Mouse (Mus musculus): ENCODE data around the gene Slc18b1. TPM values are rescaled to one million over a fixed set of nuclear protein-coding genes. Genes with fewer than 3 reads are reported as not detected.

Gene Slc18b1
- polyA plus RNA-seq, 1 experiment = 10.3 TPM

DNA sequence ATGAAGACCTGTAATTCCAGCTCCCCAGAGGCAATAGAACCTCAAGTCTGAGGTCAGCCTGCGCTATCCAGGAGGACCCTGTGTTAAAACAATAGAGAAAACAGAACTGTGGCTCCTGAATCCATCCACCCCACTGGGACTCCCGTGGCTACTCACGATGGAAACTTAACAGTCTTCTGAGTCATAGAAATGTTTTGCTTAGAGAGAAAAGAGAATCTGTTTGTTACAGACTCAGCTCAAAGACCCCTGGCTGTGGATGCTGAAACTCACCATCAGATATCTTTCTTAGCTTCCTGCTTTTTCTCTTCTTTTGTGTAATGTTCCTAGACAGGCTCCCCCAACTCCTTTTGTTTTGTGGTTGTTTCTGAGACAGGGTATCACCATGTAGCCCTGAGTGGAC is 7.9 kb downstream of the Slc18b1 start:
- TF ChIP-seq CTCF (IDR thresholded peaks at IDR 0.05; ENCODE audit: insufficient read depth, low read length) = no peak
- no peak for TF ChIP-seq POLR2A (IDR thresholded peaks at IDR 0.05; ENCODE audit: borderline replicate concordance, extremely low read depth, low read depth, low read length)
- H3K4me1 ChIP-seq (ENCODE audit: control insufficient read depth, insufficient read depth, low read length) = no peaks in the 10 kb centered on the region
- 80% methylated on average over 3 of the region's 3 CpGs for WGBS
- DNase-seq = no peak
- no peak overlapping the region for H3K4me3 ChIP-seq (replicated peaks; ENCODE audit: extremely low read depth, low read depth, low read length)

DNA sequence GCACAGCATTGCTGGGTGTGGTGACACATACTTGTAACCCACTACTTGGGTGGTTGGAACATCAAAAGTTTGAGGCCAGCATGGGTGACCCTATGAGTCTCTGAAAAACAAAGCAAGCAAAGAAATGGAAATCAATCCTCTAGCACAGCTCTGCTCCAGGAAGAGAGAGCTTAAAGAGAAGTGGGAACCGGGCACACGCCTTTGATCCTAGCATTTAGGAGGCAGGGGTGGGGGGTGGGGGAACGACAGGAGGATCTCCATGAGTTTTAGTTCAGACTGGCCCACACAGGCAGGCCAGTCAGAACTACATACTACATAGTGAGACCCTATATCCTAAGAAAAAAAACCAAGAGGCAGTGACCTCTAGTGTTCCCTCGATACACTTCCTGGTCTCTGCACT is 9.4 kb downstream of the Slc18b1 start:
- no peak overlapping the region for H3K4me3 ChIP-seq (replicated peaks; ENCODE audit: extremely low read depth, low read depth, low read length)
- 57% methylated on average over 4 of the region's 4 CpGs for WGBS
- H3K4me1 ChIP-seq (ENCODE audit: control insufficient read depth, insufficient read depth, low read length) = no peaks in the 10 kb centered on the region
- DNase-seq = no peak
- no peak for TF ChIP-seq POLR2A (IDR thresholded peaks at IDR 0.05; ENCODE audit: borderline replicate concordance, extremely low read depth, low read depth, low read length)
- TF ChIP-seq CTCF (IDR thresholded peaks at IDR 0.05; ENCODE audit: insufficient read depth, low read length) = no peak

DNA sequence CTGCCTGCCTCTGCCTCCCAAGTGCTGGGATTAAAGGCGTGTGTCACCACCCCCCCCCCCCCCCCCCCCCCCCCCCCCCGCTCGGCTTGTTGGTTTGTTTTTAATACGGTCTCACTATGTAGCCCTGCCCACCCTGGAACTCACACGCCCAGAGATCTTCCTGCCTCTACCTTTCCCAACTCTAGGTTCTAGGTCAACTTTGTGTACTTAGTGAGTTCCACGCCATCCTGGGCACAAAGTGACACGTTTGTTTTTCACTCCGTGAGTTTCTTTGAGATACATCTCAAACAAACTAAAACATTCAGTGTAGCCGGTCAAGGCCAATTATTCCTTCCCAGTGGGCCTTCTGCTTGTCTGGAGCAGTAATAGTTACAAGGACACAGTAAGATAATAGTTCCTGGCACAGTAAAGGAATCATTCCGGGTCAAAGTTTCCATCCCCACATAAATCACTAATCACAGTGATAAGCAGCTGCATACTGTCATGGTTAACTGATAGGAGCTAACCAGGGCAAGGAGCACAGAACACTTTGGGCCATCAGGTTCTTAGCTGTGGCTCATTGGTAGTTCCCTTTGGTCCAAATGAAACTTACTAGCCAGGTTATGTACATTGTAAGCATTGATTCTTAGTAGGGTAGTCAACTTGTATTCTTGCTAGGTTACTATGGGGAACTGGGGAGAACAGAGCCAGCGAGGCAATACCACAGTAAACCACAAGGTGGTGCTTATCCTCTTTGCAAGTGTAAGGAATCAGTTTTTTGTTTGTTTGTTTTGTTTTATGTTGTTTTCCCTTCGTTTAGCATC is 15.1 kb downstream of the Slc18b1 start:
- DNase-seq = peak; percentile 66
- TF ChIP-seq POLR2A (IDR thresholded peaks at IDR 0.05; ENCODE audit: borderline replicate concordance, extremely low read depth, low read depth, low read length) (no peak), CTCF (IDR thresholded peaks at IDR 0.05; ENCODE audit: insufficient read depth, low read length) (peak; percentile 38; the same call in 1 of the 2 replicates)
- no peak overlapping the region for H3K4me3 ChIP-seq (replicated peaks; ENCODE audit: extremely low read depth, low read depth, low read length)
- no peaks in the 10 kb centered on the region; the same call in 1 of the 2 replicates for H3K4me1 ChIP-seq (ENCODE audit: control insufficient read depth, insufficient read depth, low read length)
- WGBS = 60% methylated on average over 9 of the region's 12 CpGs

DNA sequence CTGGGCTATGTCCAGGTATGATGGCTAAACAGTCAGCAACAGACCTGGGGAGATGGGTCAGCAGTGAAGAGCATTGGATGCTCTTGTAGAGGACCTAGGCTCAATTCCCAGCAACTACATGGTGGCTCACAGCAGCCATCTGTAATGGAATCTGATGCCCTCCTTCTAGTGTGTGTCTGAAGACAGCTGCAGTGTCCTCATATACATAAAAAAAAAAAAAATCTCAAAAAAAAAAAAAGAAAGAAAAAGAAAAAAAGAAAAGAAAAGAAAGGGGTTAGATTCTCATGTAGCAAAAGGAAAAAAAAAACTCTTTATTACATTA is 15.6 kb downstream of the Slc18b1 start:
- Histone ChIP-seq H3K4me1 (ENCODE audit: control insufficient read depth, insufficient read depth, low read length) (no peaks in the 10 kb centered on the region; the same call in 1 of the 2 replicates), H3K4me3 (replicated peaks; ENCODE audit: extremely low read depth, low read depth, low read length) (no peak overlapping the region)
- DNase-seq = no peak
- TF ChIP-seq CTCF (IDR thresholded peaks at IDR 0.05; ENCODE audit: insufficient read depth, low read length) = no peak
- no peak for TF ChIP-seq POLR2A (IDR thresholded peaks at IDR 0.05; ENCODE audit: borderline replicate concordance, extremely low read depth, low read depth, low read length)

DNA sequence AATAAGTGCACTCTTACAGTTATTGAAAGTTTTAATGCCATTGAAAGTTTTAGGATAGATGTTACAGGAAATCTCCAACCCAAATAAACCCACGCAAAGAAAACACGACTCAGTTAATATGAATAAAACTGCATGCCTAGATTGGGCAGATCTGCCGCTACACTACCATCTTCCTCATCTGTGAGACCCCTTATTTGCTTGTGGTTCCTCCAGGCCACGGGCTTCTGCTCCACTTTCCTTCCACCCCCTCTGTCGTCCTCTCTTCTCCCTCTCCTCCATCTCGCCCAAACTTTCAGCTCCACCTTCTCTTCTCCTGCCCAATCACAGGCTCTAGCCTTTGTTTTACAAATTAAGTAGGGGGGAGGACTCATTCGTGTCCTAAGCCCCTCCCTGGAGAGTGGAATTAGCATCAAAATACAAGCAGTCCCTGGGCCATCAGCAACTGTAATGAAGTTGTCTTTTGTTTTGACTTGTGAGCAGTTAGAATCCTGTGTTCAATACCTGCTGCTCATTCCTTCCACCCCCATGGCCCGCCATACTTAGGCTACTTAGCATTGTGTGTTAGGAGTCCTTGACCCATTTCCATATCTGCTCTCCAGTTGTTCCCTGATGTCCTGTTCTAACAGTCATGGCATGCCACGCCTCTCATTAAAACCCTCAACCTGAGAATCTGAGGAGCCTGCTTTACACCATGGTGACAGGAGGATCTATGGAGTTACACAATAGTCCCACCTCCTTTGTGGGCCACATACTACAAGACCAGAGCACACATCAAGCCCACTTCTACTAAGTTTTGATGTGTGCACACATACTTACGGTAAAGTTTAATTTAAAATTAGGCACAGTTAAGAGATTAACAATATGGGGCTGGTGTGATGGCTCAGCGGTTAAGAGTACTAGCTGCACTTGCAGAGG is 16.3 kb downstream of the Slc18b1 start:
- 61% methylated on average over 11 of the region's 11 CpGs for WGBS
- TF ChIP-seq CTCF (IDR thresholded peaks at IDR 0.05; ENCODE audit: insufficient read depth, low read length) (no peak), POLR2A (IDR thresholded peaks at IDR 0.05; ENCODE audit: borderline replicate concordance, extremely low read depth, low read depth, low read length) (no peak)
- Histone ChIP-seq H3K4me1 (ENCODE audit: control insufficient read depth, insufficient read depth, low read length) (no peaks in the 10 kb centered on the region; the same call in 1 of the 2 replicates), H3K4me3 (replicated peaks; ENCODE audit: extremely low read depth, low read depth, low read length) (no peak overlapping the region)
- DNase-seq = no peak

DNA sequence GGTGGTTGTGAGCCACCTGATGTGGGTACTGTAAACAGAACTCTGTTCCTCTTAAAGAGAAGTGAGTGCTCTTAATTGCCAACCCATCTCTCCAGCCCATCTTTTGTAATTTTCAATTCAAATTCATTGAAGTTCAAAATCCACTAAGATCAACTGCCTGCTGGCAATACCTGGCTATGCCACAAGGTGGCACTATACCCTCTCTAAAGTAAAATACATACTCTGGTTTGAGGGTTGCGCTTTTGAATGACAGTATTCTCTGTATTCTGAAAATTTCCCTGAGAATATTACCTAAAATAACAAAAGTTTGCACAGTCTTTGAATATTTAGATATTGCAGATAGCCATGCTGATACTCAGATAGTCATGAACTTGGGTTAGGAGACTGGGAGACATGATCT is 18.4 kb downstream of the Slc18b1 start:
- H3K4me1 ChIP-seq (ENCODE audit: control insufficient read depth, insufficient read depth, low read length) = no peaks in the 10 kb centered on the region; the same call in 1 of the 2 replicates
- no peak overlapping the region for H3K4me3 ChIP-seq (replicated peaks; ENCODE audit: extremely low read depth, low read depth, low read length)
- WGBS = 46% methylated on average over 1 of the region's 1 CpGs
- TF ChIP-seq POLR2A (IDR thresholded peaks at IDR 0.05; ENCODE audit: borderline replicate concordance, extremely low read depth, low read depth, low read length) = no peak
- no peak for TF ChIP-seq CTCF (IDR thresholded peaks at IDR 0.05; ENCODE audit: insufficient read depth, low read length)
- DNase-seq = peak; percentile 71

DNA sequence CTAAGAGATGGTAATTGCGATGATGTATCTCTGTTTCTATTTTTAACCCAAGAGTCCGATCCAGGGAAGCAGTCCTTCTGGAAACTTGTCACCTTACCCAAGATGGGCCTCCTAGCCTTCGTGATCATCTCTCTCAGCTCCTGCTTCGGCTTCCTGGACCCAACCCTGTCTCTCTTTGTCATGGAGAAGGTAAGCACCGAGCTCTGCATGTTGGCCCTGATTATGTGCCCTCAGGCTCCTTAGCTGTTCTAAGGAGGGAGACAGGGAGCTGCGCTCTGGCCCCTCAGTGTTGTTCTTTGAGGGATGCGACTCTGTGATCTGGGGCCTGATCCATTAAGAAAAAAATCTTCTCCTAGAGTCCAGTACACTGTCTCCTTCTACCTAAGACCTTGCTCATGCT is 19.5 kb downstream of the Slc18b1 start:
- WGBS = 87% methylated on average over 7 of the region's 7 CpGs
- Histone ChIP-seq H3K4me1 (ENCODE audit: control insufficient read depth, insufficient read depth, low read length) (no peaks in the 10 kb centered on the region; the same call in 1 of the 2 replicates), H3K4me3 (replicated peaks; ENCODE audit: extremely low read depth, low read depth, low read length) (no peak overlapping the region)
- no peak for DNase-seq
- TF ChIP-seq POLR2A (IDR thresholded peaks at IDR 0.05; ENCODE audit: borderline replicate concordance, extremely low read depth, low read depth, low read length) (no peak), CTCF (IDR thresholded peaks at IDR 0.05; ENCODE audit: insufficient read depth, low read length) (no peak)

DNA sequence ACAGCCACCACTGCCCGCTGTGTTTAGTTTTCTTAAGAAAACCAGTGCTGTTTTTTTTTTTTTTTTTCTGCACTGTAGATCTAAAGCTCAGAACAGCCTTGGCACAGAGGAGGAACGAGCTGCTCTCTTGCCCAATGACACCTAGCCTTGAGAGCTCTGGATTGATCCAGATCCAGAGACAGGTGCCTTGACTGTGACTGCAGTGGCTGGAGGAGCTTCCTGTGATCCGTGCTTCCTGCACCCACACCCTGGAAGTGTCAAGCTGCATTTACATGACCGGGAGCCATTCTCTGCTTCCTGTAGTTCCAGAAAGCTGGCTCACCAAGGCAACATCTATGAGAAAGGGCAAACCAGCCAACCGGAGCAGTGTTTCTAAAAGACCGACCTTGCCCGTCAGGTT is 29.7 kb downstream of the Slc18b1 start:
- Histone ChIP-seq H3K4me1 (ENCODE audit: control insufficient read depth, insufficient read depth, low read length) (no peaks in the 10 kb centered on the region), H3K4me3 (replicated peaks; ENCODE audit: extremely low read depth, low read depth, low read length) (no peak overlapping the region)
- TF ChIP-seq CTCF (IDR thresholded peaks at IDR 0.05; ENCODE audit: insufficient read depth, low read length) (no peak), POLR2A (IDR thresholded peaks at IDR 0.05; ENCODE audit: borderline replicate concordance, extremely low read depth, low read depth, low read length) (no peak)
- WGBS = 78% methylated on average over 7 of the region's 7 CpGs
- DNase-seq = no peak

DNA sequence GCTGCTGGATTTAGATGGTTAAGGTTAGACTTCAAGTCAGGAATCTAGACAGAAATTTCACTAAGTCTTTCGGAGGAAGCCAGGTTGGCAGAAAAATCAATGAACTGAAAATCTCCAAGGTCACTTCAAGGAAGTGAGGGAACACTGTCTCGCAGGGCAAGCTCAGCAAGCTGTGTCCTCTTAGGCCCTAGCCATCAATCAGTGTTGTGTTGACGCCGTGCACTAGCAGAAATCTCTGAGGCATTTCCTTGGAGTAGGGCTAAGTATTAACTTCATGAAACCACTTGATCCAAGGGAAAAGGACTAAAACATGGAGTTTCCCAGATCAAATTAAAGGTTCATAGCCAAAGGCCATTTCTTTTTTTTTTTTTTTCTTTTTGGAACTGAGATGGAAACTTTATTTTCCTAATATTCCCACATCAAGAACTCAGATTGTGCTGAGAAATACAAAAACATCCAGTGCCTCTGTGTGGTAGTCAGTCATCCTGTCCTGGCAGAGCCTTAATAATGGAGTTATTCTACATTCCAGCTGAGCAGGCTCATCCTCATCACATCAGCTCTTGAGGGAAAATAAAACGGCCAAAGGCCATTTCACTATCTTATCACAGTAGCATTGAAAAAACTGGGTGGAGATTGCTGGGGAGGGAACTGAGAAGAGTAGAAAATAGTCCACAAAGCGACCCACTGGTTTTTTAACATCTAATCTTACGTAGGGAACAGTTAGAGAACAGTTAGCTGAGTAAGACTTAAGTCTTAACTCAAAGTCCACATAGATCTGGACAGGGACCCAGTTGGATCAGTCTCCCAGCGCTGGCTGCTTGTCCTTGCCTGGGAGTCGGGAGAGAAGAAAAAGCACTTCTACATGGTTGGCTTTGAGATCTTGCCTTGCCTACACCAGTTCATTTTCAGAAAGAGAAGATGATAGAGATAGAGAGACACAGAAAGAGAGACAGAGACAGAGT is 39.5 kb downstream of the Slc18b1 start:
- WGBS = 60% methylated on average over 9 of the region's 9 CpGs
- no peak overlapping the region for H3K4me3 ChIP-seq (replicated peaks; ENCODE audit: extremely low read depth, low read depth, low read length)
- DNase-seq = no peak
- H3K4me1 ChIP-seq (ENCODE audit: control insufficient read depth, insufficient read depth, low read length) = no peaks in the 10 kb centered on the region
- no peak for TF ChIP-seq POLR2A (IDR thresholded peaks at IDR 0.05; ENCODE audit: borderline replicate concordance, extremely low read depth, low read depth, low read length)
- no peak for TF ChIP-seq CTCF (IDR thresholded peaks at IDR 0.05; ENCODE audit: insufficient read depth, low read length)

Data from lung, adult 2 months (tissue).